Mouse (Mus musculus) brown adipose tissue, adult 24 weeks (tissue): ENCODE measurements at regions not wholly inside any gene's neighbourhood (a gene's known extent, or its start where the extent isn't known, plus 50 kb on each side); places are given as distances from the start of the nearest gene placed in this dataset.

ENCODE experiments used
- H3K27ac ChIP-seq: fragments of 200-500 bp; replicated peaks from 2 replicates; pipeline ENCODE4 v1.5.1; 2012; ENCODE audit warnings: low read depth, mild to moderate bottlenecking, low read length
- H3K4me1 ChIP-seq: fragments of 200-500 bp; 2 replicates; pipeline ENCODE4 v1.6.1; 2012; ENCODE audit warnings: low read length, mixed read lengths; ENCODE audit not compliant: control insufficient read depth, insufficient read depth, insufficient read length
- H3K4me3 ChIP-seq: fragments of 200-500 bp; 2 replicates; pipeline ENCODE4 v1.5.1; 2012; ENCODE audit warnings: low read depth, mild to moderate bottlenecking, low read length, moderate library complexity; ENCODE audit not compliant: insufficient read depth

DNA sequence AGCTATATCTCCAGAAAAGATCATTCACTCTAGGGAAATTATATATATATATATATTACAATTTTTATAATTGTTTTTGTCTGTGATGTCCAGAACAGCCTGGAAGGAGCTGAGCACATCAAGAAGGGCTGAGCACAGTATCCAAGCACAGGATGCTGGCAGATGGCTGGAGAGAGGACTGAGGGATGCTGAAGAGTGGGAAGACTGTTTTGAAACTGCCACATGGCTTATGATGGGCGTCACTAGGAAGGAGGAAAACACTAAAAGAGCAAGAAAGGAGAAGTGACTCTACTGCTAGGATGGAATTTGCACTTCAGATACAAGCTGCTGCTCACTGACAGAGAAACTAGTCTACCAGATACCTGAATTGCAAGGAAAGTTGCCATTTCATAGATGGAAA lies 50.4 kb upstream of the Atg10 start:
- H3K4me3 ChIP-seq: no peak overlapping the region
- no peaks in the 10 kb centered on the region for H3K4me1 ChIP-seq
- no peak overlapping the region for H3K27ac ChIP-seq

GRCm38 (mm10) chr13:91274615-91275014 lies 50.8 kb upstream of the Atg10 start:
- no peaks in the 10 kb centered on the region for H3K4me1 ChIP-seq
- H3K4me3 ChIP-seq: no peak overlapping the region
- no peak overlapping the region for H3K27ac ChIP-seq

DNA sequence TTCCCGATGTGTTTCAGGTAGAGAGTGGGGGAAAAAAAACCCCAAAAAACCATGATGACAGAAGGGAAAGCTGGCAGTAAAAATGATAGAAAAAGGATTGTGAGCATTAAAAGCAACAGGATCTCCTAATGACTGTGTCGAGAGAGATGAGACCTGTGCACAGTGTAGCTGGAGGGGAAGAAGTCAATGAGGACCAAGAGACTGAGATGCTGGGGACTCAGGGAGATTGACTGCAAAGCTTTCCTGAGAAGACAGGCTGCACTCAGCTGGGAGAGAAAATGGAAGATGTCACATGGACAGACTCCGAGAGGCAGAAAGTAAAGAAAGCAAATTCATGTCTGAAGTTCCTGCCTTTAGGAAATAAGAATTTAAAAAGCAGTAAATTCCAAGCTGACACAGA lies 55.7 kb upstream of the Atg10 start:
- H3K4me1 ChIP-seq: no peaks in the 10 kb centered on the region
- H3K4me3 ChIP-seq: no peak overlapping the region
- H3K27ac ChIP-seq: no peak overlapping the region

- Histone ChIP-seq H3K4me3 (no peak overlapping the region), H3K27ac (no peak overlapping the region), H3K4me1 (no peaks in the 10 kb centered on the region)
Measured at GRCm38 (mm10) chr13:91295552-91296170, 71.9 kb upstream of the Atg10 start.

DNA sequence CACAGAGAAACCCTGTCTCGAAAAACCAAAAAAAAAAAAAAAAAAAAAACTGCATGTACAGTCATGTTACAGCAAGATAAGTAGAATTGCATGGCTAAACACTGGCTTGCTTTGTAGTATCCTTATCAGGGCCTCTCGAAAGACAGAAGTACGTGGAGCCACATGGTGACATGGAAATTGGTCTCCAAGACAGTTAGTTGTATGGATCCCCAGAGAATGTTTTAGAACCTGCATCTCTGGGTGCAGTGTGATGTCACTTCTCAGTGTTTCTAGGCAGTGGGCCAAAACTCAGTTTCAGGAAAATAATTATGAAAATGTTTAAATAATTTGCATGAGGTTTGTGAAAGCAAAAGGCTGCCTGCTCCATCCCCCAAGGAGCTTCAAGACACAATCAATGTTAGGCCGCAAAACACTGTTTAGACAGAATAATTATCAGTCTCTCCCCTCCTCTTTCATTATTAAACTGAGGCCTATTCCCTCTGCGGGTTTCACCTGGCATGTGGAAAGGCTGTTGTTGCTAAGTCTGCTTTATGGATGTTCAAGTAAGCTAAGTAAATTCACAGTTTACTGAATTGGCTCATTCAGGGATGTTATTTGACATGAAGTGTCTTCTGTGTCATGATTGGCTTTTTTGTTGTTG lies 72.9 kb upstream of the Atg10 start:
- H3K27ac ChIP-seq: no peak overlapping the region
- H3K4me3 ChIP-seq: no peak overlapping the region
- H3K4me1 ChIP-seq: no peaks in the 10 kb centered on the region

DNA sequence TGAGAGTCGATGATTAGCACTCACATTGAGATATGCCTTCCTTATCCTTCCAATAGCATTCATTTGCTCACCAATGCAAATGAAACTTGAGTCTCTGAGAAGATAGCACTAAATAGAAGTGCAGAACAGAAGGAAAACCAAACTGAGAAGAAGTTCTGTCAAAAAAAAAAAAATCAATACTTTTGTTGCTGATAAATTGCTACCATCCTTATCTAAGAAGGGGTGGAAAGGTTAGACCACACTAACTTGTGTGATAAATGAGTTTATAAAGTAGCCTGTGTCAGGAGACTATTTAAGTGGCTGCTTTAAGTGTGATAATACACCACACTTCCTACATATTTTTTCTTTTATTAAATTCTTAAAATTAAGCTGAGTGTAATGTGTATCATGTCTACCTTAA lies 78.1 kb upstream of the Atg10 start:
- no peak overlapping the region for H3K4me3 ChIP-seq
- no peaks in the 10 kb centered on the region for H3K4me1 ChIP-seq
- H3K27ac ChIP-seq: no peak overlapping the region

GRCm38 (mm10) chr13:91305697-91306405 lies 82.1 kb upstream of the Atg10 start:
- no peaks in the 10 kb centered on the region for H3K4me1 ChIP-seq
- no peak overlapping the region for H3K4me3 ChIP-seq
- no peak overlapping the region for H3K27ac ChIP-seq

DNA sequence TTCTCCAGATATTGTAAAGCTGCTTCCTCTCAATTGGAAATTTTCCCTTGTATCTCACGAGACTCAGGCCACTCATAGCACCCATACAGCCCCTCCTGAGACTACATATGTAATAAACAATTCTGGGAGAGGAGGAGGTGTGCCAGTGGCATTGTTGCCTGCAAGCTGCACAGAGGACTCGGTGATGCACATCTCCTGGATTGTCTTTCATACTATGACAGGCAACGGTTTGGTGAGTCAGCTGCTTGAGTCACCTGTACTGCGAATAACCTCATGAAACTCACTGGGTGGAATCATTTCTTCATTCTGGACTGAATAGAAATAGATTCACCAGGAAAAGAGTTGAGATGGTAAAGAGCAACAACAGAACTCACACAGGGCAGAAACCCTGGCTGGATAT lies 82.8 kb upstream of the Atg10 start:
- Histone ChIP-seq H3K27ac (no peak overlapping the region), H3K4me3 (no peak overlapping the region), H3K4me1 (no peaks in the 10 kb centered on the region)

- no peak overlapping the region for H3K4me3 ChIP-seq
- H3K27ac ChIP-seq: no peak overlapping the region
- H3K4me1 ChIP-seq: no peaks in the 10 kb centered on the region
Measured at GRCm38 (mm10) chr13:91312905-91313571, 89.3 kb upstream of the Atg10 start.

DNA sequence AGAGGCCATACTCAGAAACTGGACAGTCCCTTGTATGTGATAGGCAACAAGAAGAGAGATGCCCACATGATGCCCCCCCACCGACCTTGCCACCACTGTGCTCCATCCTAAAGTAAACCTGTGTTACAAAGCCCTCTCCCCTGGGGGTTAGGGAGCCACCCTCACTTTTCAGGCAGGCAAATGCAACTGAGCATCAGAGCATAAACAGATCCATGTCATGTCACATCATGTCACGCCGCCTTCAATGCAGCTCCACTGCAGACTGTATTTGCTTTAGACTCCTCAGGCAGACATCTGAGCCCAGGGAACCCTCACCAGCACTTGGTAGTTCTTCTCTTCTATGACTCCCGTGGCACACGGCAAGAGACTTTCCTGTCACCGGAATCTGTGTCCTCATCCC lies 98.6 kb upstream of the Atg10 start:
- H3K4me3 ChIP-seq: no peak overlapping the region
- H3K4me1 ChIP-seq: no peaks in the 10 kb centered on the region
- no peak overlapping the region for H3K27ac ChIP-seq

DNA sequence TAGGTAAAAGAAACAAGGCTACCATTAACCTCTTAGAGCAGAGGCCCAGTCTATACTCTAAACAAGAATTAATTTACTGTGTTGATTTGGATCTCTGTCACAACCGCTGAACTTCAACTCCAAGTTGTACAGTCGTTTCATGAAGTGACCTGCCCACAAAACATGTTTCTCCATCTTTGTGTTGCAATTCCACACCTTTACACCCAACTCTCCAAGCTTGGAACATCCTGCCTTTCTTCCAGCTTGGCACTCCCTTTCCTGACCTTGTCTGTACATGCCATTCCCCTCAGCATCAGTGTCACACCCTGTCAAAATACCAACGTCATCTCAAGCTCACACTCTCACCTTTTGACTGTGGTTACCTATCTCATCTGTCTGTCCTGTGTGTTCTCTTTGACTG lies 103.1 kb upstream of the Atg10 start:
- Histone ChIP-seq H3K4me3 (no peak overlapping the region), H3K27ac (no peak overlapping the region), H3K4me1 (no peaks in the 10 kb centered on the region)

- H3K4me3 ChIP-seq: no peak overlapping the region
- H3K4me1 ChIP-seq: no peaks in the 10 kb centered on the region
- no peak overlapping the region for H3K27ac ChIP-seq
Measured at GRCm38 (mm10) chr13:91334283-91334682, 110.5 kb upstream of the Atg10 start.

GRCm38 (mm10) chr13:91344139-91344538 lies 115.9 kb upstream of the Ssbp2 start:
- Histone ChIP-seq H3K27ac (no peak overlapping the region), H3K4me1 (no peaks in the 10 kb centered on the region), H3K4me3 (no peak overlapping the region)

- H3K4me3 ChIP-seq: no peak overlapping the region
- H3K27ac ChIP-seq: no peak overlapping the region
- H3K4me1 ChIP-seq: no peaks in the 10 kb centered on the region
Measured at GRCm38 (mm10) chr13:91348489-91349083, 111.5 kb upstream of the Ssbp2 start.

- H3K4me3 ChIP-seq: no peak overlapping the region
- no peaks in the 10 kb centered on the region for H3K4me1 ChIP-seq
- H3K27ac ChIP-seq: no peak overlapping the region
Measured at GRCm38 (mm10) chr13:91352311-91352710, 107.8 kb upstream of the Ssbp2 start.
